Mouse (Mus musculus) hindbrain, embryonic 10.5 days (tissue): ENCODE data around the gene Rabif. TPM values are rescaled to one million over a fixed set of nuclear protein-coding genes. Genes with fewer than 3 reads are reported as not detected.

ENCODE experiments used
- DNase-seq: peaks from one replicate; pipeline ENCODE4 v3.0.0-alpha.2; 2017; ENCODE audit warnings: low spot score
- H3K27ac ChIP-seq: fragments of 300-500 bp; sonication (generic); 2 replicates; pipeline ENCODE4 v1.5.1; 2016; ENCODE audit warnings: mild to moderate bottlenecking, moderate library complexity
- H3K27me3 ChIP-seq: fragments of 300-500 bp; sonication (generic); 2 replicates; pipeline ENCODE4 v1.6.1; 2016; ENCODE audit warnings: mild to moderate bottlenecking; ENCODE audit not compliant: poor library complexity, insufficient read depth, severe bottlenecking
- H3K36me3 ChIP-seq: fragments of 300-500 bp; sonication (generic); 2 replicates; pipeline ENCODE4 v1.6.1; 2016; ENCODE audit warnings: mild to moderate bottlenecking, moderate library complexity
- H3K4me1 ChIP-seq: fragments of 300-500 bp; sonication (generic); replicated peaks from 2 replicates; pipeline ENCODE4 v1.6.1; 2016; ENCODE audit warnings: mild to moderate bottlenecking
- H3K4me3 ChIP-seq: fragments of 300-500 bp; sonication (generic); 2 replicates; pipeline ENCODE4 v1.5.1; 2016; ENCODE audit warnings: mild to moderate bottlenecking, moderate library complexity
- H3K9me3 ChIP-seq: fragments of 300-500 bp; sonication (generic); 2 replicates; pipeline ENCODE4 v1.6.1; 2016; ENCODE audit warnings: mild to moderate bottlenecking, moderate library complexity
- WGBS: fragments of 180-500 bp; shearing (Covaris S2); methylation state at CpG from one replicate; pipeline ENCODE4 v1.1.7; 2016; 5-methylcytosine and 5-hydroxymethylcytosine counted together
- polyA plus RNA-seq: library from polyadenylated mRNA; unstranded; fragments of >200 nt; fragmentation: Nextera tagmentation; extraction: Ambion mirVana; gene quantifications from 2 replicates; pipeline ENCODE4 v1.2.1, GENCODE M21; 2016

Rabif gene
- polyA plus RNA-seq, 1 experiment from 2014 or later, result 43.8 TPM

DNA sequence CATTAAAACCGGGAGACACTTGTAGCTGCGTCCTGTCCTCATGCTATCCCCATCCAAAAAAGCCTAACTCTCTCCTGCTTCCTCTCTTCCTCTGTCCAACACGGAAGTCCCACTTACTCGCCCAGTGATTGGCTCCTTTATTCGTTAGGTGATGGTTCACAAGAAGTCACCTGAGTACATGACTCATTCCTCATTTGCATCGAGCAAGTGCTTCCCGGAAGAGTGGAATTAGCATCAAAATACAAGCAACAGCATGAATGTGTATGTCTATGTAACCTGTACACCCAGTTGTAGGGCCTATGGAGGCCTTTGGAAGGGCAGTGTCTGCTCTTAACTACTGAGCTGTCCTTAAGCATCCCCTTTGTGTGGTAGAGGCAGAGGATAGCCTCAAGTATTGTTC is 2.2 kb upstream of the Rabif start:
- H3K27me3 ChIP-seq, result no peaks in the 10 kb centered on the region
- no peak overlapping the region for H3K27ac ChIP-seq
- no peak overlapping the region for H3K4me3 ChIP-seq
- H3K36me3 ChIP-seq, result peaks cover 44% of the 10 kb centered on the region
- no peaks in the 10 kb centered on the region for H3K9me3 ChIP-seq
- no peak for DNase-seq
- peaks cover 20% of the 10 kb centered on the region for H3K4me1 ChIP-seq
- 76% methylated on average over 7 of the region's 7 CpGs for WGBS

- no peak overlapping the region for H3K27ac ChIP-seq
- H3K36me3 ChIP-seq, result peaks cover 32% of the 10 kb centered on the region
- peak overlapping the region; percentile 83 for H3K4me3 ChIP-seq
- no peak for DNase-seq
- H3K27me3 ChIP-seq, result no peaks in the 10 kb centered on the region
- WGBS, result 90% methylated on average over 2 of the region's 2 CpGs
- no peaks in the 10 kb centered on the region for H3K9me3 ChIP-seq
- peaks cover 20% of the 10 kb centered on the region for H3K4me1 ChIP-seq
Measured at GRCm38 (mm10) chr1:134493496-134493895, 952 bp upstream of the Rabif start.

GRCm38 (mm10) chr1:134493956-134494355 is 492 bp upstream of the Rabif start:
- DNase-seq, result no peak
- WGBS, result 25% methylated on average over 5 of the region's 5 CpGs
- Histone ChIP-seq H3K27me3 (no peaks in the 10 kb centered on the region), H3K4me1 (peaks cover 20% of the 10 kb centered on the region), H3K36me3 (peaks cover 32% of the 10 kb centered on the region), H3K9me3 (no peaks in the 10 kb centered on the region), H3K4me3 (peak overlapping the region; percentile 83), H3K27ac (peak overlapping the region; percentile 95)

- H3K4me1 ChIP-seq, result peaks cover 20% of the 10 kb centered on the region
- H3K27me3 ChIP-seq, result no peaks in the 10 kb centered on the region
- H3K9me3 ChIP-seq, result no peaks in the 10 kb centered on the region
- WGBS, result 29% methylated on average over 5 of the region's 5 CpGs
- H3K36me3 ChIP-seq, result peaks cover 21% of the 10 kb centered on the region
- no peak for DNase-seq
- peak overlapping the region; percentile 95 for H3K27ac ChIP-seq
- H3K4me3 ChIP-seq, result peak overlapping the region; percentile 83
Measured at GRCm38 (mm10) chr1:134495216-134495539, 730 bp downstream of the Rabif start.

DNA sequence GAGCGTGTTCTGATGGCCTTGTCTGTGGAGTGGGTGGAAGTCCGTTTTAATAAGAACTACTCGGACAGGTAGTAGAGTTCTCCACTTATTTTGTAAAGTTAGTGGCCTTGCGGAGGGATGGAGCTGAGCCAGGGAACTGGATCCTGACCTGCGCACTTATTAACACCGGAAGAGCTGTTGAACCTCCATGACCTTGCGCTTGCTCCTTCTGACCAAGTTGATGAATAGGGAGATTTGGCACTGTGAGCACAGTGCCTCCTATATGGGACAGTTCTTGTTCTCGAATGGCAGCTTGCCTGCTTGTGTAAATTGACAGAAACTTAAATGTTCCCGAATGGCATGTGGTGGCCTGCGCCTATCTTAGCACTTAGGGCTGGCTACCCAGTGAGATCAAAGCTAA is 1.5 kb downstream of the Rabif start:
- Histone ChIP-seq H3K4me1 (peaks cover 20% of the 10 kb centered on the region), H3K36me3 (peaks cover 16% of the 10 kb centered on the region), H3K27me3 (no peaks in the 10 kb centered on the region), H3K27ac (no peak overlapping the region), H3K9me3 (no peaks in the 10 kb centered on the region), H3K4me3 (peak overlapping the region; percentile 83; the same call in 1 of the 2 replicates)
- no peak for DNase-seq
- 90% methylated on average over 10 of the region's 10 CpGs for WGBS

DNA sequence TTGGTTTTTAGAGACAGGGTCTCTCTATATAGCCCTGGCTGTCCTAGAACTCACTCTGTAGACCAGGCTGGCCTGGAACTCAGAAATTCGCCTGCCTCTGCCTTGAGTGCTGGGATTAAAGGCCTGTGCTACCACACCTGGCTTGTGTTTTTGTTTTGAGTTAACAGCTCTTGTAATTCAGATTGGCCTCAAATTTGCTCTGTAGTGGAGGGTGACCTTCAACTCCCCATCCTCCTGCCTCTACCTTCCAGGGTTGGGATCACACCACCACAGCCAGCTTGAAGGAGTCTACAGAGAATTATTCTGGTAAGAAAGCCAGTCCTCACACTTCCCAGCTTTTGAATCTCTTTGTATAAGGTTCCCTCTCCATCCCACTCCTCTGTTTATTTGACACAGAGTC is 6.5 kb downstream of the Rabif start:
- Histone ChIP-seq H3K36me3 (peaks cover 51% of the 10 kb centered on the region), H3K9me3 (no peaks in the 10 kb centered on the region), H3K27me3 (no peaks in the 10 kb centered on the region), H3K4me1 (peaks cover 2% of the 10 kb centered on the region), H3K27ac (no peak overlapping the region), H3K4me3 (no peak overlapping the region)
- 96% methylated on average over 1 of the region's 1 CpGs for WGBS
- no peak for DNase-seq

- WGBS, result 95% methylated on average over 8 of the region's 8 CpGs
- Histone ChIP-seq H3K4me1 (no peaks in the 10 kb centered on the region), H3K27me3 (no peaks in the 10 kb centered on the region), H3K36me3 (peaks cover 67% of the 10 kb centered on the region), H3K4me3 (no peak overlapping the region), H3K27ac (no peak overlapping the region), H3K9me3 (no peaks in the 10 kb centered on the region)
- DNase-seq, result no peak
Measured at GRCm38 (mm10) chr1:134506201-134506600, 11.8 kb downstream of the Rabif start.

DNA sequence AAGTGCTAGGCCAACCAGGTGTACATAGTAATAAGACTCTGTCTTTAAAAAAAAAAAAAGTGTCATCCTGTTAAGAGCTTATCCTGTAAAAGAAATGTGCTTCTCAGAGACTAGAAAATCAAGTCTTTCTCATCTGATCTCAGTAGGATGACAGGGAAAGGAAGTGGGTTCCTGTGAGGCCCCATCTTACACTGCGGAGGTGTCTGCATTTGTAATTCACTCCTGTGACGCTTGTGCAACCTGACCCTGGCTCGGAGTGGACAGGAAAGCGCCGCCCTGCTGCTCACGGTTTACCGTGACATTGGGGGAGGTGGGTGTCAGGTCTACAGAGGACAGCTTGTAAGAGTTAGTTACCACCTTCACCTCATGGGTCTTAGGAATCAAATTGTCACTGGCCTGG is 15.6 kb downstream of the Rabif start:
- no peak overlapping the region for H3K27ac ChIP-seq
- DNase-seq, result no peak
- 51% methylated on average over 7 of the region's 7 CpGs for WGBS

GRCm38 (mm10) chr1:134512183-134512582 is 17.7 kb downstream of the Rabif start:
- 79% methylated on average over 4 of the region's 4 CpGs for WGBS
- H3K4me3 ChIP-seq, result no peak overlapping the region
- no peak for DNase-seq
- H3K27ac ChIP-seq, result no peak overlapping the region
- peaks cover 42% of the 10 kb centered on the region for H3K27me3 ChIP-seq
- H3K9me3 ChIP-seq, result no peaks in the 10 kb centered on the region
- peaks cover 20% of the 10 kb centered on the region for H3K36me3 ChIP-seq
- peaks cover 28% of the 10 kb centered on the region for H3K4me1 ChIP-seq

More for the DNA sequence above, 15.6 kb downstream of the Rabif start:
- Histone ChIP-seq H3K36me3 (peaks cover 41% of the 10 kb centered on the region), H3K4me1 (peaks cover 14% of the 10 kb centered on the region), H3K4me3 (no peak overlapping the region), H3K27me3 (peaks cover 37% of the 10 kb centered on the region), H3K9me3 (no peaks in the 10 kb centered on the region)

DNA sequence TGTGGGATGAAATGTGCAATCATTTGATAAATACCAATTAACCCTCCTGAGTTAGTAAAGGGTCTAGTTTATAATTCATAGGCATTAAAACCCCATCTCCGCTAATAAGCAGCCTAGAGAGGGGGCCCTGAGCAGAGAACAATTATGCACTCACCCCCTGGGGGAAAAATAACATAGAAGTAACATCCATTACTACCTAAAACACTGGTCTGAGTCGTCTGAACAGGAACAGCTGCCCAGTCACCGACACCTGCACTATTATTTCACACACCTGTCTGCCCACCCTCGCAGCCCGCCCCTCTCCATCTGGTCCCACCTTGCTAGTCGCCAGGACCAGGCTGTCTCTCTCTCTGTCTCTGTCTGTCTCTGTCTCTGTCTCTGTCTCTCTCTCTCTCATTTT is 18.1 kb downstream of the Rabif start:
- Histone ChIP-seq H3K27me3 (peaks cover 42% of the 10 kb centered on the region), H3K9me3 (no peaks in the 10 kb centered on the region), H3K4me3 (no peak overlapping the region), H3K27ac (no peak overlapping the region), H3K36me3 (peaks cover 16% of the 10 kb centered on the region), H3K4me1 (peaks cover 28% of the 10 kb centered on the region)
- 59% methylated on average over 6 of the region's 6 CpGs for WGBS
- DNase-seq, result no peak

- Histone ChIP-seq H3K36me3 (peaks cover 8% of the 10 kb centered on the region), H3K4me3 (peak overlapping the region; percentile 51), H3K9me3 (no peaks in the 10 kb centered on the region), H3K27ac (peak overlapping the region; percentile 78), H3K27me3 (peaks cover 42% of the 10 kb centered on the region), H3K4me1 (peaks cover 28% of the 10 kb centered on the region)
- WGBS, result 2% methylated on average over 38 of the region's 38 CpGs
- peak; percentile 55 for DNase-seq
Measured at GRCm38 (mm10) chr1:134513312-134513860, 18.9 kb downstream of the Rabif start.

GRCm38 (mm10) chr1:134513876-134514590 is 19.6 kb downstream of the Rabif start:
- peaks cover 32% of the 10 kb centered on the region for H3K4me1 ChIP-seq
- H3K4me3 ChIP-seq, result peak overlapping the region; percentile 51
- H3K27ac ChIP-seq, result peak overlapping the region; percentile 78
- peaks cover 42% of the 10 kb centered on the region for H3K27me3 ChIP-seq
- 0 out of 2 replicates have a peak, but pooled peaks cover 5% of the 10 kb centered on the region for H3K36me3 ChIP-seq
- DNase-seq, result no peak
- H3K9me3 ChIP-seq, result no peaks in the 10 kb centered on the region
- WGBS, result 45% methylated on average over 16 of the region's 16 CpGs

DNA sequence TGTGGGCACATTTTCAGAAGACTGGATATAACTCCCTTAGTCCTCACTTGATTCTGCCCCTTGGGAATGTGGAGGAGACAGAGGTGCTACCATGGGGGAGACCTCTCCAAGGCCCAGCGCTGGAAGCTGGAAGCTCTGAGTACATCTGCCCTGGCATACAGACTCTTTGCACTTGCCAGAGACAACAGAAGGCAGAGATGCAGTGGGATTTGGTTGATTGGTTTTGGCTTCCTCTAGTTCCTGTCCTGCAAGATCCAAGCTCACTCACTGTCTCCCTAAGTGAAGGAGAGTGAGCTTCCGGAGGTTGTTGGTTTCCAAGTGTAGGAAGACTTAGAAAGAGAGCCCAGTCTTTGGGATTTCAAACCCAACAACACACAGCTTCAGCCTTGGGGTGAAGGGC is 21.4 kb downstream of the Rabif start:
- H3K27me3 ChIP-seq, result peaks cover 42% of the 10 kb centered on the region
- H3K4me1 ChIP-seq, result peaks cover 32% of the 10 kb centered on the region
- no peak overlapping the region for H3K27ac ChIP-seq
- no peak for DNase-seq
- H3K9me3 ChIP-seq, result no peaks in the 10 kb centered on the region
- WGBS, result 83% methylated on average over 2 of the region's 2 CpGs
- no peak overlapping the region for H3K4me3 ChIP-seq
- no peaks in the 10 kb centered on the region for H3K36me3 ChIP-seq
